Mouse (Mus musculus) erythroid progenitor cell, adult 5-6 weeks (primary cell): ENCODE measurements around the gene Ly6g6d. TPM values are rescaled to one million over a fixed set of nuclear protein-coding genes. Genes with fewer than 3 reads are reported as not detected.

ENCODE experiments used
- ATAC-seq: replicated peaks from 2 replicates; pipeline ENCODE4 v1.8.0; 2016; ENCODE audit warnings: moderate number of reproducible peaks, mild to moderate bottlenecking, moderate TSS enrichment, inconsistent platforms; ENCODE audit not compliant: poor library complexity, low FRiP score, severe bottlenecking
- total RNA-seq, 2 experiments: library from RNA; stranded (forward) in 1 of 2; stranded (reverse) in 1 of 2; fragments of 150-400 nt in 1 of 2; fragments of 186-747, 209-891 nt in 1 of 2; gene quantifications; 2 replicates each; pipeline versions ENCODE4 v1.2.3 to v1.2.4; 2015 to 2017; ENCODE audit warnings: low replicate concordance in 2 of 2

Gene Ly6g6d
- total RNA-seq, 2 experiments from 2014 or later: not detected

GRCm38 (mm10) chr17:35029691-35030532 is 48.0 kb downstream of the Ly6g6d start:
- ATAC-seq: peak; percentile 40; the same call in 1 of the 2 replicates

- no peak for ATAC-seq
These were observed 49.5 kb downstream of the Ly6g6d start for GRCm38 (mm10) chr17:35028315-35028714.

- no peak for ATAC-seq
These were observed 50.4 kb downstream of the Ly6g6d start, which contains the start of gene Sapcd1 for GRCm38 (mm10) chr17:35027277-35028068. Gene Sapcd1 (minus strand): TSS chr17:35028016.

GRCm38 (mm10) chr17:35026206-35026605 is 51.7 kb downstream of the Ly6g6d start:
- no peak for ATAC-seq

GRCm38 (mm10) chr17:35024691-35025488 is 53.0 kb downstream of the Ly6g6d start:
- ATAC-seq: no peak

GRCm38 (mm10) chr17:35024261-35024660 is 53.6 kb downstream of the Ly6g6d start:
- no peak for ATAC-seq

GRCm38 (mm10) chr17:35023756-35024155 is 54.1 kb downstream of the Ly6g6d start:
- ATAC-seq: no peak

- no peak for ATAC-seq
These were observed 54.6 kb downstream of the Ly6g6d start for GRCm38 (mm10) chr17:35023221-35023620.

GRCm38 (mm10) chr17:35022541-35023060 is 55.3 kb downstream of the Ly6g6d start:
- no peak for ATAC-seq

- no peak for ATAC-seq
These were observed 55.9 kb downstream of the Ly6g6d start for GRCm38 (mm10) chr17:35021842-35022477.

Other genes starting within 250 kb of the Ly6g6d start
Only the 30 nearest of the 46 such genes appear.
- 2.5 and 4.0 TPM in 2 replicates for gene Hspa1b, start 118.8 kb downstream of the Ly6g6d start, total RNA-seq (2015; ENCODE audit: low replicate concordance)
- gene Hspa1b, start 118.8 kb downstream of the Ly6g6d start, total RNA-seq (2017; ENCODE audit: low replicate concordance): 1.0 and 3.3 TPM in 2 replicates
- gene Gm20481, start 108.2 kb downstream of the Ly6g6d start, total RNA-seq (2015; ENCODE audit: low replicate concordance): not detected in 2 replicates
- gene Gm20481, start 108.2 kb downstream of the Ly6g6d start, total RNA-seq (2017; ENCODE audit: low replicate concordance): not detected in 2 replicates
- 1.4 TPM in 1 of 2 replicates, not detected in the other for gene Hspa1a, start 105.9 kb downstream of the Ly6g6d start, total RNA-seq (2015; ENCODE audit: low replicate concordance)
- gene Hspa1a, start 105.9 kb downstream of the Ly6g6d start, total RNA-seq (2017; ENCODE audit: low replicate concordance): 0.30 and 4.6 TPM in 2 replicates
- gene Hspa1l, start 105.4 kb downstream of the Ly6g6d start, total RNA-seq (2015; ENCODE audit: low replicate concordance): not detected in 2 replicates
- gene Hspa1l, start 105.4 kb downstream of the Ly6g6d start, total RNA-seq (2017; ENCODE audit: low replicate concordance): not detected in 2 replicates
- 76.0 and 78.4 TPM in 2 replicates for gene Lsm2, start 96.2 kb downstream of the Ly6g6d start, total RNA-seq (2015; ENCODE audit: low replicate concordance)
- 23.0 and 27.6 TPM in 2 replicates for gene Lsm2, start 96.2 kb downstream of the Ly6g6d start, total RNA-seq (2017; ENCODE audit: low replicate concordance)
- gene Vars, start 77.1 kb downstream of the Ly6g6d start, total RNA-seq (2015; ENCODE audit: low replicate concordance): 156 and 173 TPM in 2 replicates
- gene Vars, start 77.1 kb downstream of the Ly6g6d start, total RNA-seq (2017; ENCODE audit: low replicate concordance): 144 and 198 TPM in 2 replicates
- gene Vwa7, start 61.5 kb downstream of the Ly6g6d start, total RNA-seq (2015; ENCODE audit: low replicate concordance): not detected in 2 replicates
- gene Vwa7, start 61.5 kb downstream of the Ly6g6d start, total RNA-seq (2017; ENCODE audit: low replicate concordance): 0.39 and 0.53 TPM in 2 replicates
- 1.7 and 10.8 TPM in 2 replicates for gene Sapcd1, start 50.0 kb downstream of the Ly6g6d start, total RNA-seq (2015; ENCODE audit: low replicate concordance)
- 1.4 TPM in 1 of 2 replicates, not detected in the other for gene Sapcd1, start 50.0 kb downstream of the Ly6g6d start, total RNA-seq (2017; ENCODE audit: low replicate concordance)
- gene Msh5, start 31.3 kb downstream of the Ly6g6d start, total RNA-seq (2015; ENCODE audit: low replicate concordance): 36.9 and 39.6 TPM in 2 replicates
- gene Msh5, start 31.3 kb downstream of the Ly6g6d start, total RNA-seq (2017; ENCODE audit: low replicate concordance): 27.3 and 50.9 TPM in 2 replicates
- 91.0 and 110 TPM in 2 replicates for gene Clic1, start 28.1 kb downstream of the Ly6g6d start, total RNA-seq (2015; ENCODE audit: low replicate concordance)
- gene Clic1, start 28.1 kb downstream of the Ly6g6d start, total RNA-seq (2017; ENCODE audit: low replicate concordance): 68.3 and 95.5 TPM in 2 replicates
- gene Ddah2, start 19.0 kb downstream of the Ly6g6d start, total RNA-seq (2015; ENCODE audit: low replicate concordance): 2.1 TPM in 1 of 2 replicates, not detected in the other
- gene Ddah2, start 19.0 kb downstream of the Ly6g6d start, total RNA-seq (2017; ENCODE audit: low replicate concordance): 1.5 and 5.6 TPM in 2 replicates
- gene Ly6g6c, start 12.7 kb downstream of the Ly6g6d start, total RNA-seq (2015; ENCODE audit: low replicate concordance): not detected in 2 replicates
- gene Ly6g6c, start 12.7 kb downstream of the Ly6g6d start, total RNA-seq (2017; ENCODE audit: low replicate concordance): not detected in 2 replicates
- 1.1 TPM in 1 of 2 replicates, not detected in the other for gene Mpig6b, start 11.9 kb downstream of the Ly6g6d start, total RNA-seq (2015; ENCODE audit: low replicate concordance)
- gene Mpig6b, start 11.9 kb downstream of the Ly6g6d start, total RNA-seq (2017; ENCODE audit: low replicate concordance): not detected in 2 replicates
- gene Ly6g6e, start 1.2 kb downstream of the Ly6g6d start, total RNA-seq (2015; ENCODE audit: low replicate concordance): not detected in 2 replicates
- gene Ly6g6e, start 1.2 kb downstream of the Ly6g6d start, total RNA-seq (2017; ENCODE audit: low replicate concordance): not detected in 2 replicates
- gene Ly6g6f, start 7.5 kb upstream of the Ly6g6d start, total RNA-seq (2015; ENCODE audit: low replicate concordance): 3.8 TPM in 1 of 2 replicates, not detected in the other
- not detected in 2 replicates for gene Ly6g6f, start 7.5 kb upstream of the Ly6g6d start, total RNA-seq (2017; ENCODE audit: low replicate concordance)
- gene Abhd16a, start 11.2 kb upstream of the Ly6g6d start, total RNA-seq (2015; ENCODE audit: low replicate concordance): 98.5 and 106 TPM in 2 replicates
- gene Abhd16a, start 11.2 kb upstream of the Ly6g6d start, total RNA-seq (2017; ENCODE audit: low replicate concordance): 84.5 and 97.3 TPM in 2 replicates
- gene Ly6g5c, start 30.2 kb upstream of the Ly6g6d start, total RNA-seq (2015; ENCODE audit: low replicate concordance): not detected in 2 replicates
- not detected in 2 replicates for gene Ly6g5c, start 30.2 kb upstream of the Ly6g6d start, total RNA-seq (2017; ENCODE audit: low replicate concordance)
- 2.2 and 8.8 TPM in 2 replicates for gene Ly6g5b, start 37.4 kb upstream of the Ly6g6d start, total RNA-seq (2015; ENCODE audit: low replicate concordance)
- not detected in 2 replicates for gene Ly6g5b, start 37.4 kb upstream of the Ly6g6d start, total RNA-seq (2017; ENCODE audit: low replicate concordance)
- 15.9 and 33.9 TPM in 2 replicates for gene Gpank1, start 43.4 kb upstream of the Ly6g6d start, total RNA-seq (2015; ENCODE audit: low replicate concordance)
- gene Gpank1, start 43.4 kb upstream of the Ly6g6d start, total RNA-seq (2017; ENCODE audit: low replicate concordance): 28.9 and 49.4 TPM in 2 replicates
- 231 and 261 TPM in 2 replicates for gene Csnk2b, start 44.0 kb upstream of the Ly6g6d start, total RNA-seq (2015; ENCODE audit: low replicate concordance)
- gene Csnk2b, start 44.0 kb upstream of the Ly6g6d start, total RNA-seq (2017; ENCODE audit: low replicate concordance): 118 and 134 TPM in 2 replicates
- not detected in 2 replicates for gene D17H6S53E, start 48.3 kb upstream of the Ly6g6d start, total RNA-seq (2015; ENCODE audit: low replicate concordance)
- gene D17H6S53E, start 48.3 kb upstream of the Ly6g6d start, total RNA-seq (2017; ENCODE audit: low replicate concordance): 1.7 and 1.8 TPM in 2 replicates
- gene Apom, start 54.0 kb upstream of the Ly6g6d start, total RNA-seq (2015; ENCODE audit: low replicate concordance): not detected in 2 replicates
- not detected in 2 replicates for gene Apom, start 54.0 kb upstream of the Ly6g6d start, total RNA-seq (2017; ENCODE audit: low replicate concordance)
- 70.6 and 96.0 TPM in 2 replicates for gene Bag6, start 57.1 kb upstream of the Ly6g6d start, total RNA-seq (2015; ENCODE audit: low replicate concordance)
- 54.5 and 81.8 TPM in 2 replicates for gene Bag6, start 57.1 kb upstream of the Ly6g6d start, total RNA-seq (2017; ENCODE audit: low replicate concordance)
- 227 and 234 TPM in 2 replicates for gene Prrc2a, start 86.8 kb upstream of the Ly6g6d start, total RNA-seq (2015; ENCODE audit: low replicate concordance)
- 42.0 and 64.3 TPM in 2 replicates for gene Prrc2a, start 86.8 kb upstream of the Ly6g6d start, total RNA-seq (2017; ENCODE audit: low replicate concordance)
- 14.1 and 28.1 TPM in 2 replicates for gene Aif1, start 98.0 kb upstream of the Ly6g6d start, total RNA-seq (2015; ENCODE audit: low replicate concordance)
- gene Aif1, start 98.0 kb upstream of the Ly6g6d start, total RNA-seq (2017; ENCODE audit: low replicate concordance): 3.3 and 32.3 TPM in 2 replicates
- 34.2 and 66.2 TPM in 2 replicates for gene Lst1, start 110.4 kb upstream of the Ly6g6d start, total RNA-seq (2015; ENCODE audit: low replicate concordance)
- gene Lst1, start 110.4 kb upstream of the Ly6g6d start, total RNA-seq (2017; ENCODE audit: low replicate concordance): 48.4 and 53.5 TPM in 2 replicates
- gene Ltb, start 116.4 kb upstream of the Ly6g6d start, total RNA-seq (2015; ENCODE audit: low replicate concordance): 1.8 and 8.0 TPM in 2 replicates
- 0.30 and 10.0 TPM in 2 replicates for gene Ltb, start 116.4 kb upstream of the Ly6g6d start, total RNA-seq (2017; ENCODE audit: low replicate concordance)
- gene Tnf, start 123.9 kb upstream of the Ly6g6d start, total RNA-seq (2015; ENCODE audit: low replicate concordance): 9.6 and 12.6 TPM in 2 replicates
- gene Tnf, start 123.9 kb upstream of the Ly6g6d start, total RNA-seq (2017; ENCODE audit: low replicate concordance): 0.90 and 3.2 TPM in 2 replicates
- gene Lta, start 127.3 kb upstream of the Ly6g6d start, total RNA-seq (2015; ENCODE audit: low replicate concordance): not detected in 2 replicates
- gene Lta, start 127.3 kb upstream of the Ly6g6d start, total RNA-seq (2017; ENCODE audit: low replicate concordance): 0.90 TPM in 1 of 2 replicates, not detected in the other
- gene Gm16181, start 142.8 kb upstream of the Ly6g6d start, total RNA-seq (2015; ENCODE audit: low replicate concordance): not detected in 2 replicates
- not detected in 2 replicates for gene Gm16181, start 142.8 kb upstream of the Ly6g6d start, total RNA-seq (2017; ENCODE audit: low replicate concordance)